Mouse (Mus musculus): ENCODE results near the gene Pax5. TPM values are rescaled to one million over a fixed set of nuclear protein-coding genes. Genes with fewer than 3 reads are reported as not detected.

Pax5 gene
- polyA plus RNA-seq, 1 experiment from 2014 or later: 8.5 TPM

DNA sequence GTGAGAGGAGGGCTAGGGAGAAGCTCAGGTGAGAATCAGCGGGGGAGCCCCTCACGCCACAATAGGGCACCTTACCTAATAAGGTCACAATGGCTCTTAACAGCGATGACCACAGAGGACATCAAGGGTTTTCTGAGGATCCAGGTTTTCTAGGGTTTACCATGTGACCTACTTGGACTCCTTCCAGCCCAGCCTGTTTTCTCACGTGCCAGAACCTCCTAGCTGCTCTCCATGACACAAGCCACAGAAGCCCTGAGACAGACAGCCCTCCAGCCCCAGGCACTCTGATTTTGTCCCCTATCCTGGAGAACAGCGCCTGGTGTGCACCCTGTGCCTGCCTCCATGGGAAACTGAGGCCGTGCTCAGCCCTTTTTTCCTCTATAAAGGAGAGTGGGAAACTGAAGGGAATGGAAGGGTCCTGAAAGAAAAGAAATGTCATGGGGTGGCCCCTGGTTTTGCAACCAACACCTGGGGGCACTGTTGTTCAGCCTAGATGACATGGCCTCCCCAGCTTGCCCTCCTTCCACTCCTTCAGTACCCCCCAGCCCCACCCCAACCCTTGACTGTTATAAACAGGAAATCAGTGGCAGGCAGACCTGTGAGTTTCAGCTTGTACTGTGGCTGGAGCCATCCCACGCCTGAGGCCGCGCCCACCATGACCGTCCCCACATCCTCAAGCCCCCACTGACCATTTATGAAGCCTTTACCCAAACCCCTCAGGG is 37.9 kb downstream of the Pax5 start:
- no peak for ATAC-seq (ENCODE audit: low FRiP score)
- Histone ChIP-seq H3K27ac (no peak overlapping the region), H3K36me3 (no peaks in the 10 kb centered on the region), H3K4me1 (0 out of 2 replicates have a peak, but pooled peaks cover 2% of the 10 kb centered on the region), H3K9ac (no peak overlapping the region), H3K9me3 (replicated peaks) (peaks cover 4% of the 10 kb centered on the region), H3K27me3 (peaks cover 22% of the 10 kb centered on the region; the same call in 1 of the 2 replicates), H3K4me3 (no peak overlapping the region), H3K4me2 (replicated peaks) (no peak overlapping the region)
- 70% methylated on average over 10 of the region's 10 CpGs for WGBS

DNA sequence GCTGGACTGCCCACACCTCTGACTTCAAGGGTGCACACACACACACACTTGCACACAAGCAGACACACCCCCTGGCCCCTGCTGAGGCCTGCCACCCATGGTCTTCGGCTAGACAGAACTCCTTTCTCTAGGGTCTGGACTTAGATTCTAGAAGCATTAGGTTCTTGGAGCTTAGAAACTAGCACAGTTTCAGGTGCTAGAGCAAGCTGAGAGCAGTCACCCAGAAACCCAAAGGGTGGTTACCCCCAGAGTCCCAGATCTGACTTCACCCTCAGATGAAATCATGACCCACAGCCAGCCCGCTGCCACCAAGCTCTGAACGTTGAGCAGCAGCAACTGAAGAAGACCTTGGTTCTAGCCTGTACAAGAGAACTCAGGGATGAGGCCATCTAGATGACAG is 38.8 kb downstream of the Pax5 start:
- Histone ChIP-seq H3K36me3 (no peaks in the 10 kb centered on the region), H3K4me3 (no peak overlapping the region), H3K4me2 (replicated peaks) (no peak overlapping the region), H3K9ac (no peak overlapping the region), H3K27ac (no peak overlapping the region), H3K4me1 (0 out of 2 replicates have a peak, but pooled peaks cover 2% of the 10 kb centered on the region), H3K9me3 (replicated peaks) (peaks cover 4% of the 10 kb centered on the region), H3K27me3 (peaks cover 26% of the 10 kb centered on the region)
- 84% methylated on average over 3 of the region's 3 CpGs for WGBS
- ATAC-seq (ENCODE audit: low FRiP score): no peak

GRCm38 (mm10) chr4:44671035-44671434 is 39.3 kb downstream of the Pax5 start:
- Histone ChIP-seq H3K9me3 (replicated peaks) (peaks cover 4% of the 10 kb centered on the region), H3K4me3 (no peak overlapping the region), H3K27me3 (peaks cover 30% of the 10 kb centered on the region), H3K9ac (no peak overlapping the region), H3K27ac (no peak overlapping the region), H3K36me3 (no peaks in the 10 kb centered on the region), H3K4me2 (replicated peaks) (no peak overlapping the region), H3K4me1 (0 out of 2 replicates have a peak, but pooled peaks cover 2% of the 10 kb centered on the region)
- no peak for ATAC-seq (ENCODE audit: low FRiP score)
- WGBS: 93% methylated on average over 2 of the region's 2 CpGs

DNA sequence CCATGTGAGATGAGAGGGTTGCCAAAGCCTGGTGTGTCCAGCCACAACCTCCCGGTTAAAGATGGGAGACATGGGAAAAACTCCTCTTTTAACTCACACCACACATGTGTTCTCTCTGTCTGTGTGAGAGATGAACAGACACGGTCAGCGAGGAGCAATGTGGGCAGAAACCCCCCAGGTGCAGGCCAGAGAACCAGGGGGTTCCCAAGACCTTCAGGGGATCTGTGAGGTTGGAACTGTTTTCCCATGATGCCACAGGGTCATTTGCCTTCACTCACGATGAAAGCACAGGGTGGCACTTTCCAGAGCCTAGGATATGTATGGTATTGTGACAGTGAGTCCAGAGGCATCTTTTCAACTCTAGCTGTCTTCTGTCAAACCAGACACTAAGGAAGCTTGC is 39.9 kb downstream of the Pax5 start:
- Histone ChIP-seq H3K9me3 (replicated peaks) (peaks cover 4% of the 10 kb centered on the region), H3K27me3 (peaks cover 37% of the 10 kb centered on the region), H3K4me2 (replicated peaks) (no peak overlapping the region), H3K9ac (no peak overlapping the region), H3K27ac (no peak overlapping the region), H3K4me3 (no peak overlapping the region), H3K4me1 (0 out of 2 replicates have a peak, but pooled peaks cover 2% of the 10 kb centered on the region), H3K36me3 (no peaks in the 10 kb centered on the region)
- no peak for ATAC-seq (ENCODE audit: low FRiP score)
- WGBS: 83% methylated on average over 4 of the region's 4 CpGs

DNA sequence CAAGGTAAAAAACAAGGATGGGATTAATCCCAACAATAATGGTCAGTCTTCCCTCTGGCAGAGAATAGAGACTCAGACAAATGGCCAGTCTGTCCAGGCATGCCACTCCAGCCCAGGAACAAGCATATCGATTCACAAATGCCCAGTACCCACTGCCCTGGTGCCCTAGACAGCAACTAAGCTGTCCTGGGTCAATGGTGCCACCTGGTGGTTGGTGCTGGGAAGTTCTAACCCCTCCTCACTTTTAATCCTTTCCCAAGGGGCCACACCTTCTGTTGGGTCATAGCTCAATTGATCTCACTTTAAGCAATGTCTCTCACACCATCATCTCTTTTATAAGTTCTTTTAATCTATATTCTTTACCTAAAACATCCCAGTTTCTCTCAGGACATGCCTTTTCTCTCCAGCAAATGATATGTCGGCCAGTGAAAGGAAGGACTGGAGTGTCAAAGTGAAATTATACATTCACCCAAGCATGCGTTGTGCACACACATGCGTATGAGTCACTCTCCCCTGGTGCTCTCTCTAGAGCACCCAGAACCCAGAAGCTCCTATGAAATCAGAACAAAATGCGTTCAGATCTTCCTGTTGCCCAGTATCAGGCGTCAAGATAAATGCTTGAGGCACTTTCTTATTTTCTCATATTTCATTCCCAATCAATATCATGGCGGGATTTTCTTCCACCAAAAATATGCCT is 40.7 kb downstream of the Pax5 start:
- ATAC-seq (ENCODE audit: low FRiP score): no peak
- Histone ChIP-seq H3K4me3 (no peak overlapping the region), H3K9me3 (replicated peaks) (peaks cover 4% of the 10 kb centered on the region), H3K36me3 (no peaks in the 10 kb centered on the region), H3K4me1 (peaks cover 3% of the 10 kb centered on the region), H3K4me2 (replicated peaks) (no peak overlapping the region), H3K27ac (no peak overlapping the region), H3K9ac (no peak overlapping the region), H3K27me3 (peaks cover 44% of the 10 kb centered on the region)
- 89% methylated on average over 7 of the region's 7 CpGs for WGBS

- Histone ChIP-seq H3K27ac (no peak overlapping the region), H3K9me3 (replicated peaks) (peaks cover 4% of the 10 kb centered on the region), H3K4me2 (replicated peaks) (no peak overlapping the region), H3K4me3 (no peak overlapping the region), H3K9ac (no peak overlapping the region), H3K27me3 (peaks cover 51% of the 10 kb centered on the region), H3K36me3 (no peaks in the 10 kb centered on the region), H3K4me1 (peaks cover 11% of the 10 kb centered on the region)
- ATAC-seq (ENCODE audit: low FRiP score): no peak
- WGBS: 74% methylated on average over 6 of the region's 6 CpGs
Observed at GRCm38 (mm10) chr4:44668574-44668973, 41.7 kb downstream of the Pax5 start.

- peaks cover 4% of the 10 kb centered on the region for H3K9me3 ChIP-seq (replicated peaks)
- peaks cover 15% of the 10 kb centered on the region for H3K4me1 ChIP-seq
- no peak overlapping the region for H3K9ac ChIP-seq
- no peak overlapping the region for H3K4me3 ChIP-seq
- no peak overlapping the region for H3K4me2 ChIP-seq (replicated peaks)
- WGBS: 71% methylated on average over 3 of the region's 3 CpGs
- no peaks in the 10 kb centered on the region for H3K36me3 ChIP-seq
- no peak for ATAC-seq (ENCODE audit: low FRiP score)
- no peak overlapping the region for H3K27ac ChIP-seq
- peaks cover 55% of the 10 kb centered on the region for H3K27me3 ChIP-seq
Observed at GRCm38 (mm10) chr4:44668172-44668571, 42.1 kb downstream of the Pax5 start.

GRCm38 (mm10) chr4:44667369-44667768 is 42.9 kb downstream of the Pax5 start:
- peaks cover 56% of the 10 kb centered on the region for H3K27me3 ChIP-seq
- WGBS: 81% methylated on average over 6 of the region's 6 CpGs
- ATAC-seq (ENCODE audit: low FRiP score): no peak

DNA sequence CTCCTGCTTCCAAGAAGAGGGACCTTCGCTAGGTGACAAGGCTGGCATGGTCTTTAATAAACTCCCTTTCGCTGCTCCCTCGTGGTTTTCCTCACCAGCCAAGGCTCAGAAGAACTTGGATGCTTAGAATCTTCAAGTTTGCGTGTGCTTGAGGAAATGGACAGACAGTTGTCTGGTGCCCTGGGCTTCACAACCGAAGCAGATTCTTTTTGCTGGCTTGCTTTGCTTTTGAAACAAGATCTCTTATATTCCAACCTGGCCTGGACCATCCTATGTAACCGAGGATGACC is 45.6 kb downstream of the Pax5 start:
- peaks cover 4% of the 10 kb centered on the region for H3K9me3 ChIP-seq (replicated peaks)
- no peaks in the 10 kb centered on the region for H3K36me3 ChIP-seq
- peaks cover 17% of the 10 kb centered on the region for H3K4me1 ChIP-seq
- 17% methylated on average over 6 of the region's 6 CpGs for WGBS
- peak overlapping the region; percentile 47 for H3K4me3 ChIP-seq
- H3K9ac ChIP-seq: peak overlapping the region; percentile 61
- peak overlapping the region; percentile 67 for H3K27ac ChIP-seq
- peaks cover 65% of the 10 kb centered on the region for H3K27me3 ChIP-seq
- ATAC-seq (ENCODE audit: low FRiP score): no peak
- H3K4me2 ChIP-seq (replicated peaks): peak overlapping the region; percentile 92

More at GRCm38 (mm10) chr4:44667369-44667768, 42.9 kb downstream of the Pax5 start:
- no peak overlapping the region for H3K9ac ChIP-seq
- no peak overlapping the region for H3K4me2 ChIP-seq (replicated peaks)
- no peak overlapping the region for H3K4me3 ChIP-seq
- peaks cover 18% of the 10 kb centered on the region for H3K4me1 ChIP-seq
- H3K9me3 ChIP-seq (replicated peaks): peaks cover 4% of the 10 kb centered on the region
- no peak overlapping the region for H3K27ac ChIP-seq
- no peaks in the 10 kb centered on the region for H3K36me3 ChIP-seq

- Histone ChIP-seq H3K27me3 (peaks cover 67% of the 10 kb centered on the region), H3K4me3 (peak overlapping the region; percentile 47), H3K27ac (peak overlapping the region; percentile 67), H3K9me3 (replicated peaks) (peaks cover 1% of the 10 kb centered on the region), H3K9ac (peak overlapping the region; percentile 61), H3K4me1 (peaks cover 17% of the 10 kb centered on the region), H3K4me2 (replicated peaks) (peak overlapping the region; percentile 92), H3K36me3 (no peaks in the 10 kb centered on the region)
- peak; percentile 84 for ATAC-seq (ENCODE audit: low FRiP score)
- under 1% methylated on average over 77 of the region's 81 CpGs for WGBS
Observed at GRCm38 (mm10) chr4:44664004-44664766, 46.1 kb downstream of the Pax5 start.

DNA sequence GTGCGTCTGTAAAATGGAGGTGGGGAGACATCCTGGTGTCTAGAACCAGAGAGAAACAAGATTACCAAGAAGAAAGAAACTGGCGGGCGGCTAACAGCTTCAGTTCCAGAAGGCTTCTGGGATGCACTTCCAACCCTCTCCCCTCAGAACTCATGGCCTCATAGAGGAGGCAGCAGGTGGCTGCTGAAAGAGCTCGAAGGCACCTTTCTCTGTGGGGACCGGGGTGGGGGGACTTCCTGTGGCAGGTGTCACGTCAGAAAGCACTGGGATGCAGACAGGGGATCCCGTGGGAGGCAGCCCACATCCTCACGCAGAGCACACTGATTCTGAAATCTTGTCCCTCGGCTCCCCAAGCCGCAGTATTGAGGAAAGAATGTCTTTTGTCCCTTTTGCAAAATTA is 46.8 kb downstream of the Pax5 start:
- no peaks in the 10 kb centered on the region for H3K9me3 ChIP-seq (replicated peaks)
- peak overlapping the region; percentile 61 for H3K9ac ChIP-seq
- H3K4me3 ChIP-seq: peak overlapping the region; percentile 47
- ATAC-seq (ENCODE audit: low FRiP score): no peak
- H3K4me2 ChIP-seq (replicated peaks): peak overlapping the region; percentile 92
- 26% methylated on average over 10 of the region's 10 CpGs for WGBS
- H3K4me1 ChIP-seq: peaks cover 17% of the 10 kb centered on the region
- H3K27me3 ChIP-seq: peaks cover 65% of the 10 kb centered on the region
- H3K27ac ChIP-seq: 0 out of 2 replicates have a peak overlapping the region, but pooled peaks have one; percentile 67
- H3K36me3 ChIP-seq: no peaks in the 10 kb centered on the region

GRCm38 (mm10) chr4:44645181-44645580 is 65.1 kb downstream of the Pax5 start:
- ATAC-seq (ENCODE audit: low FRiP score): no peak
- Histone ChIP-seq H3K9ac (no peak overlapping the region), H3K9me3 (replicated peaks) (no peaks in the 10 kb centered on the region), H3K36me3 (no peaks in the 10 kb centered on the region), H3K27ac (no peak overlapping the region), H3K4me1 (peaks cover 11% of the 10 kb centered on the region; the same call in 1 of the 2 replicates), H3K4me3 (no peak overlapping the region), H3K4me2 (replicated peaks) (no peak overlapping the region), H3K27me3 (peaks cover 7% of the 10 kb centered on the region)
- 86% methylated on average over 4 of the region's 4 CpGs for WGBS
